Mouse (Mus musculus): Measurements from ENCODE around the gene Jazf1. TPM values are rescaled to one million over a fixed set of nuclear protein-coding genes. Genes with fewer than 3 reads are reported as not detected.

The Jazf1 gene
- polyA plus RNA-seq, 1 experiment from 2014 or later = 1.4 TPM

- H3K27ac ChIP-seq = no peak overlapping the region
- DNase-seq = no peak
- no peaks in the 10 kb centered on the region for H3K27me3 ChIP-seq
Measured at GRCm38 (mm10) chr6:52954441-52954840, 114.0 kb downstream of the Jazf1 start.

GRCm38 (mm10) chr6:52952526-52952900 is 115.9 kb downstream of the Jazf1 start:
- Histone ChIP-seq H3K9me3 (replicated peaks) (no peaks in the 10 kb centered on the region), H3K4me3 (replicated peaks) (no peak overlapping the region), H3K4me2 (no peak overlapping the region), H3K36me3 (no peaks in the 10 kb centered on the region), H3K27ac (no peak overlapping the region), H3K9ac (no peak overlapping the region), H3K4me1 (replicated peaks) (no peaks in the 10 kb centered on the region), H3K27me3 (no peaks in the 10 kb centered on the region)
- ATAC-seq (ENCODE audit: low read depth) = no peak
- no peak for DNase-seq
- WGBS (ENCODE audit: insufficient replicate concordance) = 68% methylated on average over 8 of the region's 8 CpGs

More at GRCm38 (mm10) chr6:52954441-52954840, 114.0 kb downstream of the Jazf1 start:
- ATAC-seq (ENCODE audit: low read depth) = no peak
- no peaks in the 10 kb centered on the region for H3K4me1 ChIP-seq (replicated peaks)
- H3K9me3 ChIP-seq (replicated peaks) = no peaks in the 10 kb centered on the region
- no peaks in the 10 kb centered on the region for H3K36me3 ChIP-seq
- 58% methylated on average over 9 of the region's 9 CpGs for WGBS (ENCODE audit: insufficient replicate concordance)
- no peak overlapping the region for H3K4me2 ChIP-seq
- no peak overlapping the region for H3K4me3 ChIP-seq (replicated peaks)
- no peak overlapping the region for H3K9ac ChIP-seq

GRCm38 (mm10) chr6:52951871-52952525 is 116.4 kb downstream of the Jazf1 start:
- no peaks in the 10 kb centered on the region for H3K27me3 ChIP-seq
- H3K4me1 ChIP-seq (replicated peaks) = no peaks in the 10 kb centered on the region
- H3K9me3 ChIP-seq (replicated peaks) = no peaks in the 10 kb centered on the region
- no peak overlapping the region for H3K27ac ChIP-seq
- ATAC-seq (ENCODE audit: low read depth) = no peak
- 68% methylated on average over 7 of the region's 7 CpGs for WGBS (ENCODE audit: insufficient replicate concordance)
- no peak overlapping the region for H3K4me2 ChIP-seq
- no peak overlapping the region for H3K4me3 ChIP-seq (replicated peaks)
- DNase-seq = no peak
- no peaks in the 10 kb centered on the region for H3K36me3 ChIP-seq
- no peak overlapping the region for H3K9ac ChIP-seq

GRCm38 (mm10) chr6:52950371-52950770 is 118.1 kb downstream of the Jazf1 start:
- ATAC-seq (ENCODE audit: low read depth) (no peak), DNase-seq (no peak)
- 69% methylated on average over 5 of the region's 5 CpGs for WGBS (ENCODE audit: insufficient replicate concordance)
- Histone ChIP-seq H3K9me3 (replicated peaks) (no peaks in the 10 kb centered on the region), H3K36me3 (no peaks in the 10 kb centered on the region), H3K27ac (no peak overlapping the region), H3K9ac (no peak overlapping the region), H3K27me3 (no peaks in the 10 kb centered on the region), H3K4me1 (replicated peaks) (no peaks in the 10 kb centered on the region), H3K4me2 (no peak overlapping the region), H3K4me3 (replicated peaks) (no peak overlapping the region)

- Histone ChIP-seq H3K9ac (no peak overlapping the region), H3K4me2 (no peak overlapping the region), H3K4me1 (replicated peaks) (no peaks in the 10 kb centered on the region; the same call in 1 of the 2 replicates), H3K9me3 (replicated peaks) (no peaks in the 10 kb centered on the region), H3K4me3 (replicated peaks) (no peak overlapping the region), H3K27me3 (no peaks in the 10 kb centered on the region), H3K27ac (no peak overlapping the region), H3K36me3 (no peaks in the 10 kb centered on the region)
- 64% methylated on average over 5 of the region's 5 CpGs for WGBS (ENCODE audit: insufficient replicate concordance)
- no peak for DNase-seq
- ATAC-seq (ENCODE audit: low read depth) = no peak
Measured at GRCm38 (mm10) chr6:52942534-52942933, 125.9 kb downstream of the Jazf1 start.

GRCm38 (mm10) chr6:52942101-52942500 is 126.3 kb downstream of the Jazf1 start:
- no peaks in the 10 kb centered on the region for H3K9me3 ChIP-seq (replicated peaks)
- DNase-seq = no peak
- no peak overlapping the region for H3K9ac ChIP-seq
- 74% methylated on average over 5 of the region's 5 CpGs for WGBS (ENCODE audit: insufficient replicate concordance)
- H3K4me1 ChIP-seq (replicated peaks) = no peaks in the 10 kb centered on the region; the same call in 1 of the 2 replicates
- no peak overlapping the region for H3K27ac ChIP-seq
- no peak overlapping the region for H3K4me3 ChIP-seq (replicated peaks)
- no peaks in the 10 kb centered on the region for H3K36me3 ChIP-seq
- no peak overlapping the region for H3K4me2 ChIP-seq
- no peaks in the 10 kb centered on the region for H3K27me3 ChIP-seq
- no peak for ATAC-seq (ENCODE audit: low read depth)

- Histone ChIP-seq H3K4me2 (no peak overlapping the region), H3K27ac (no peak overlapping the region), H3K4me1 (replicated peaks) (no peaks in the 10 kb centered on the region; the same call in 1 of the 2 replicates), H3K4me3 (replicated peaks) (no peak overlapping the region), H3K9ac (no peak overlapping the region), H3K27me3 (no peaks in the 10 kb centered on the region), H3K9me3 (replicated peaks) (no peaks in the 10 kb centered on the region), H3K36me3 (no peaks in the 10 kb centered on the region)
- no peak for ATAC-seq (ENCODE audit: low read depth)
- WGBS (ENCODE audit: insufficient replicate concordance) = 49% methylated on average over 3 of the region's 3 CpGs
- no peak for DNase-seq
Measured at GRCm38 (mm10) chr6:52937916-52938315, 130.5 kb downstream of the Jazf1 start.

- Histone ChIP-seq H3K4me3 (replicated peaks) (no peak overlapping the region), H3K4me1 (replicated peaks) (no peaks in the 10 kb centered on the region; the same call in 1 of the 2 replicates), H3K27ac (no peak overlapping the region), H3K9ac (no peak overlapping the region), H3K9me3 (replicated peaks) (no peaks in the 10 kb centered on the region), H3K27me3 (no peaks in the 10 kb centered on the region), H3K36me3 (no peaks in the 10 kb centered on the region), H3K4me2 (no peak overlapping the region)
- ATAC-seq (ENCODE audit: low read depth) (no peak), DNase-seq (no peak)
- WGBS (ENCODE audit: insufficient replicate concordance) = 73% methylated on average over 10 of the region's 10 CpGs
Measured at GRCm38 (mm10) chr6:52936995-52937394, 131.4 kb downstream of the Jazf1 start.

- Histone ChIP-seq H3K4me3 (replicated peaks) (no peak overlapping the region), H3K27ac (no peak overlapping the region), H3K36me3 (no peaks in the 10 kb centered on the region), H3K9me3 (replicated peaks) (no peaks in the 10 kb centered on the region), H3K4me2 (no peak overlapping the region), H3K9ac (no peak overlapping the region), H3K27me3 (no peaks in the 10 kb centered on the region), H3K4me1 (replicated peaks) (no peaks in the 10 kb centered on the region; the same call in 1 of the 2 replicates)
- WGBS (ENCODE audit: insufficient replicate concordance) = 61% methylated on average over 6 of the region's 6 CpGs
- no peak for ATAC-seq (ENCODE audit: low read depth)
- DNase-seq = no peak
Measured at GRCm38 (mm10) chr6:52934021-52934420, 134.4 kb downstream of the Jazf1 start.

GRCm38 (mm10) chr6:52932603-52933178 is 135.7 kb downstream of the Jazf1 start:
- no peak overlapping the region for H3K9ac ChIP-seq
- no peaks in the 10 kb centered on the region for H3K36me3 ChIP-seq
- no peak overlapping the region for H3K4me2 ChIP-seq
- no peaks in the 10 kb centered on the region for H3K27me3 ChIP-seq
- 58% methylated on average over 7 of the region's 7 CpGs for WGBS (ENCODE audit: insufficient replicate concordance)
- no peak for ATAC-seq (ENCODE audit: low read depth)
- no peaks in the 10 kb centered on the region for H3K4me1 ChIP-seq (replicated peaks)
- H3K27ac ChIP-seq = no peak overlapping the region
- no peaks in the 10 kb centered on the region for H3K9me3 ChIP-seq (replicated peaks)
- no peak for DNase-seq
- no peak overlapping the region for H3K4me3 ChIP-seq (replicated peaks)

- Histone ChIP-seq H3K9ac (no peak overlapping the region), H3K9me3 (replicated peaks) (no peaks in the 10 kb centered on the region), H3K4me2 (no peak overlapping the region), H3K27ac (no peak overlapping the region), H3K36me3 (no peaks in the 10 kb centered on the region), H3K4me1 (replicated peaks) (no peaks in the 10 kb centered on the region), H3K27me3 (no peaks in the 10 kb centered on the region), H3K4me3 (replicated peaks) (no peak overlapping the region)
- 71% methylated on average over 12 of the region's 12 CpGs for WGBS (ENCODE audit: insufficient replicate concordance)
- ATAC-seq (ENCODE audit: low read depth) (no peak), DNase-seq (no peak)
Measured at GRCm38 (mm10) chr6:52929358-52929757, 139.1 kb downstream of the Jazf1 start.

- no peaks in the 10 kb centered on the region for H3K27me3 ChIP-seq
- ATAC-seq (ENCODE audit: low read depth) (no peak), DNase-seq (no peak)
- no peak overlapping the region for H3K4me3 ChIP-seq (replicated peaks)
- no peak overlapping the region for H3K9ac ChIP-seq
- no peaks in the 10 kb centered on the region for H3K36me3 ChIP-seq
- no peak overlapping the region for H3K27ac ChIP-seq
- H3K9me3 ChIP-seq (replicated peaks) = no peaks in the 10 kb centered on the region
- 65% methylated on average over 4 of the region's 4 CpGs for WGBS (ENCODE audit: insufficient replicate concordance)
- H3K4me1 ChIP-seq (replicated peaks) = no peaks in the 10 kb centered on the region
- H3K4me2 ChIP-seq = no peak overlapping the region
Measured at GRCm38 (mm10) chr6:52926947-52927346, 141.5 kb downstream of the Jazf1 start.
